Mouse (Mus musculus) E14TG2a.4 (cell line): ENCODE results near the gene Hoxd9.

ENCODE experiments used
- H3K27me3 ChIP-seq: 2 replicates; pipeline ENCODE4 v1.6.1; 2014; ENCODE audit warnings: low read length, control low read depth; ENCODE audit not compliant: insufficient read depth
- H3K36me3 ChIP-seq: 2 replicates; pipeline ENCODE4 v1.6.1; 2014; ENCODE audit warnings: low read length, control low read depth; ENCODE audit not compliant: insufficient read depth
- H3K4me1 ChIP-seq: replicated peaks from 2 replicates; pipeline ENCODE4 v1.6.1; 2014; ENCODE audit warnings: low read depth, low read length, control low read depth
- H3K4me3 ChIP-seq: replicated peaks from 2 replicates; pipeline ENCODE4 v1.5.1; 2014; ENCODE audit warnings: mild to moderate bottlenecking, low read length
- H3K9me3 ChIP-seq: 2 replicates; pipeline ENCODE4 v1.6.1; 2014; ENCODE audit warnings: low read length, control low read depth
- CTCF ChIP-seq: conservative IDR thresholded peaks from 2 replicates; pipeline ENCODE4 v1.5.1; 2014; ENCODE audit warnings: low read length
- NANOG ChIP-seq: IDR thresholded peaks from 2 replicates; pipeline ENCODE4 v1.6.1; 2014; ENCODE audit warnings: borderline replicate concordance, low read length, mixed read lengths
- POU5F1 ChIP-seq: IDR thresholded peaks from 2 replicates; pipeline ENCODE4 v1.6.1; 2014; ENCODE audit warnings: low read length, borderline replicate concordance

Hoxd9 gene

DNA sequence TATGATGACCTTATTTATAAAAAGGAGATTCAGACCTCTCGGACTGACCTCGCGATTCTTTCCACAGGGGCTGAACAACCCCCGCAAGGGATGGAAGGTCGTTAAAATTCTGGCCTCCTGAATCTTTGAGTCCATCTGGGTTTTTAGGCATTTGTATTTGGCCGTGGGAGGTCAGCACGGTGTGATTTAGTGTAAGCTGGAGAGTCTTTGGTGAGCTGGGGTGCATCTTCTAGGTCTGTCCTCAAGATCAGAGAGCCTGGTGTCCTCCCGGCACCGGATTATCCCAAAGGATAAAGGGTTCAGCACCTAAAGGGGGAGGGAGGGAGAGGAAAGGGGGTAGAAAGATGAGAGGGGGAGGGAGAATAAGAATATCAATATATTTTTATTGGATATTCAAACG, 5.8 kb downstream of the Hoxd9 start:
- no peaks in the 10 kb centered on the region for H3K9me3 ChIP-seq
- TF ChIP-seq NANOG (no peak), POU5F1 (no peak), CTCF (no peak)
- peaks cover 89% of the 10 kb centered on the region for H3K27me3 ChIP-seq
- peaks cover 41% of the 10 kb centered on the region for H3K4me1 ChIP-seq
- no peaks in the 10 kb centered on the region for H3K36me3 ChIP-seq
- H3K4me3 ChIP-seq, result no peak overlapping the region

DNA sequence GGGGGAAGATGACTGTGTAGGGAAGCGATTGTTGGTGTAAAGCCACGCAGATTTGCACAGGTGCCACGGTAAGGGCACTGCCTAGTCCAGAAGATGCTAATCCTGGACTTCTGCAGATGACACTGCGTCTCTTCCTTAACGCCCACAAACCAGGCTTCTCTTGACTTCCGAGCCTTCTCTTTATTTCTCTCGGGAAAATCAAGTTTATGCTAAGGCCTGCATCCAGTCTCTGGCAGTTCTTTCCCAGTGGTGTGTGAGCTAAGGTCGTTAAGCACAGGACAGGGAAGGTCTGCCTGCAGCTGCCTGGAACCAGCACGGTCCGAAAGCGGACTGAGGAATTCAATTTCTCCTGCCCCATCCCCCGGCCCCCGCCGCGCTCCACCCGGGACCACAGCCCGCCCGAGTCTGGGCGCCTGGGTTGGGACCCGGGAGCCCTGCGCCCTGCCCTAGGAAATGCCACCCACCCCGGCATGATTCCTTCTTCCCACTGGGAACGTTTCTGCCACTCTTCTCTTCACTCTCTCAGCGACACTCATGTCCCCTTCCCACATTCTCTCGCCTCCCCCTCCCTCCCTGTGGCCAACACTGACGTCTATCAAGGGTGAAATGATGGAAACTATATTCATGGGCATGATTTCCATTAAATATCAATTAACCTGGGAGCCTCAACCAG, 6.3 kb downstream of the Hoxd9 start:
- Histone ChIP-seq H3K36me3 (no peaks in the 10 kb centered on the region), H3K9me3 (no peaks in the 10 kb centered on the region), H3K27me3 (peaks cover 89% of the 10 kb centered on the region), H3K4me1 (peaks cover 36% of the 10 kb centered on the region), H3K4me3 (peak overlapping the region; percentile 70; the same call in 1 of the 2 replicates)
- no peak for TF ChIP-seq NANOG
- TF ChIP-seq POU5F1, result no peak
- no peak for TF ChIP-seq CTCF

DNA sequence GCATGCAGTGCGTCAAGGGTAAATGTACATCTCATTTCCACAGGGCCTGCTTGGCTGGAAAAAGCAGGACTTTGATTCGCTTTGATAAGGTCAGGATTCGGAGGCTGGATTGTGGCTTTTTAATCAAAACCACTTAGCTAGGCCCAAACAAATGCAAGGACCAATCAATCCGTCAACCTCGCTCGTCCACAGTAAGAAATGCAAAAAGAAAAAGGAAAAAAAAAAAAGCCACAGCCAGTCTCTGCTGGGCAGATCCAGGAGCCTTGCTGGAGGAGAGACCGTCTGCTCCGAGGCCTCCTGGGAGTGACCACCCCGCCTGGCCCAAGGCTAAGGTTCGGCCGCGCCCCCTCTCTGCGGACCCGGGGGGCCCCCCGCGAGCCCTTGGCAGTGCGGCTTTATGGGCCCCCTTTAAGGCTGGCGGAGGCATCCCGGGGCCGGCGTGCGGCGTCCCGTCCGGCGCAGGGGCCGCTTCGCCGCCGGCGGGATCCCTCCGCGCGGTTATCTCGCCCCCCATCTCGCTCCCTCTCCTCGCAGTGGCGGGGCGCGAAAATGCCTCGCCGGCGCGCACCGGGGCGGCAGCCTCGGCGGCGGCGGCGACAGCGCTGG, 7.0 kb downstream of the Hoxd9 start, which contains the start of gene Hoxd8:
Gene Hoxd8 (plus strand): TSS at position 223 of the 606 bp plus-strand sequence.
- H3K36me3 ChIP-seq, result no peaks in the 10 kb centered on the region
- H3K9me3 ChIP-seq, result no peaks in the 10 kb centered on the region
- H3K4me1 ChIP-seq, result peaks cover 29% of the 10 kb centered on the region
- TF ChIP-seq NANOG, result no peak
- no peak for TF ChIP-seq POU5F1
- no peak for TF ChIP-seq CTCF
- peak within 1 kb of the TSS; percentile 70 for H3K4me3 ChIP-seq
- peaks cover 89% of the 10 kb centered on the region for H3K27me3 ChIP-seq

DNA sequence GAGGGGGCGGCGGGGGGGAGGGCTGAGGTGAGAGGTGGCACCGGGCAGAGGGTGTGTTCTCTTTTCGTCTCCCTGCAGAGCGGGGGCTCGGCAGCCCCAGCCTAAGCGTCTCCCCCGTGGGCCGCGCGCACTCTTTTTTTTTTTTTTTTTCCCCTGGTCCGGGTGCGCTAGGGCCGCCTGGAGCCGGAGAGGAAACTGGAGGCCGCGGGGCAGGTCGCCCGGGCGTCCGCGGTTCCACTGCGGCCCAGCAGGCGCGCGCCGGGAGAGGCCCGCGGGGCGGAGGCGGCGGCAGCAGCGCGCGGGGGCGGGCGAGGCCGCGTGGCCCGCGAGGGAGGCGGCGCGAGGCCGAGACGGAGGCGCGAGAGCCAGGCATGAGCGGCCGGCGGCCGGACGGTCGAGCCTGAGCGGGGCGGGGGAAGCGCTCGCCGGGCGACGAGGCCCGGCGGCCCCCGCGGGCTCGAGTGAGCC, 7.5 kb downstream of the Hoxd9 start:
- Histone ChIP-seq H3K4me1 (peaks cover 24% of the 10 kb centered on the region), H3K9me3 (no peaks in the 10 kb centered on the region), H3K4me3 (peak overlapping the region; percentile 70), H3K27me3 (peaks cover 89% of the 10 kb centered on the region), H3K36me3 (no peaks in the 10 kb centered on the region)
- TF ChIP-seq NANOG (no peak), CTCF (no peak), POU5F1 (no peak)

DNA sequence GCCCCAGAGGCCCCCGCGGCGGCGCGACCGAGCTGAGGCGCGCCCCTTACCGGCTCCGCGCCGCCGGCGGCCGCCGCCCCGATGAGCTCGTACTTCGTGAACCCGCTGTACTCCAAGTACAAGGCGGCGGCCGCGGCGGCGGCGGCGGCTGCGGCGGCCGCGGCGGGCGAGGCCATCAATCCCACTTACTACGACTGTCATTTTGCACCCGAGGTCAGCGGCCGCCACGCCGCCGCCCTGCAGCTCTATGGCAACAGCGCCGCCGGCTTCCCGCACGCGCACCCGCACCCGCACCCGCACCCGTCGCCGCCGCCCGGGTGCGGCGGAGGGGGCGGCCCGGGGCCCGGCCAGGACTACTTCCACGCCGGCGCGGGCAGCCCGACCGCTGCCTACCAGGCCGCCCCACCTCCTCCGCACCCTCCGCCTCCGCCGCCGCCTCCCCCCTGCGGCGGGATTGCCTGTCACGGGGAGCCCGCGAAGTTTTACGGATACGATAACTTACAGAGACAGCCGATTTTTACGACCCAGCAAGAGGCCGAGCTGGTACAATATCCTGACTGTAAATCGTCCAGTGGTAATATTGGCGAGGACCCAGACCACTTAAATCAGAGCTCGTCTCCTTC, 8.1 kb downstream of the Hoxd9 start:
- no peaks in the 10 kb centered on the region for H3K9me3 ChIP-seq
- no peaks in the 10 kb centered on the region for H3K36me3 ChIP-seq
- H3K4me3 ChIP-seq, result peak overlapping the region; percentile 70
- TF ChIP-seq NANOG (no peak), CTCF (no peak), POU5F1 (no peak)
- peaks cover 19% of the 10 kb centered on the region for H3K4me1 ChIP-seq
- H3K27me3 ChIP-seq, result peaks cover 89% of the 10 kb centered on the region

DNA sequence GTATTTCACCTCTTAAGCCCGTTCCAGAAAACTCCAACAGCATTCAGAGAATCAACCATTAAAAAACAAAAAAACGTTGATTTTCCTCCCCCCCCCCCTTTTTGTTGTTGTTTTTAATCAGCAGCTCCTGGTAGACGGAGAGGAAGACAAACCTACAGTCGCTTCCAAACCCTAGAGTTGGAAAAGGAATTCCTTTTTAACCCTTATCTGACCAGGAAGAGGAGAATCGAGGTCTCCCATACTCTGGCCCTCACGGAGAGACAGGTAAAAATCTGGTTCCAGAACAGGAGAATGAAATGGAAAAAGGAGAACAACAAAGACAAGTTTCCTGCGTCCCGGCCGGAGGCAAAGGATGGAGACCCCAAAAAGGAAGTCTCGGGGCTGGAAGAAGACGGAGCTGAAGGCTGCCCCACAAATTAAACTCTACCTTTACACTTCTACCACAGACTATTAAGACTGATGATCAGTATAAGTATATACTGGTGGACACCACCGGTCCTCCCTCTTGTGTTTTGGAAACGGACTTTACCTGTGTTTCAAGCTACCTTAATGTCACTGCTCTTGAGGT, 8.9 kb downstream of the Hoxd9 start:
- H3K4me3 ChIP-seq, result no peak overlapping the region
- TF ChIP-seq CTCF (no peak), NANOG (no peak), POU5F1 (no peak)
- peaks cover 14% of the 10 kb centered on the region for H3K4me1 ChIP-seq
- H3K27me3 ChIP-seq, result peaks cover 89% of the 10 kb centered on the region
- H3K9me3 ChIP-seq, result no peaks in the 10 kb centered on the region
- H3K36me3 ChIP-seq, result no peaks in the 10 kb centered on the region

DNA sequence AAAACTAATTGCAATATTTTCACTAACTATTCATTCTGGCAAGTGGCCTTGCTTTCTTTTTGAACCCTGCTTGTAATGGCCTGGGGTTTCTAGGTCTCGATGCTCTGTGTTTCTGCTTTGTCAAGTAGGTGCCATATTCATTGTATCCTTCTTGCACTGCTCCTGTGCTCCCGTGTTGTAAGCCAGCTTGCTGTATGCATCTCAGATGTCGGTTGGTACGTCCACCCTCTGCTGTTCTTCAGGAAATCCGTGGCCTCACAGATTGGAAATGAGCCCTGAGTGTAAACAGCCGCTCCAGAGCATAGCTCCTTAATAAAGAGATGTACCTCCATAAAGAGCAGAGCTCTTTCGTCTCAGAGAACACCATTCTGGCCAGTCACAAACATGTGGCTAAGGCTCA, 10.1 kb downstream of the Hoxd9 start:
- no peak overlapping the region for H3K4me3 ChIP-seq
- H3K4me1 ChIP-seq, result peaks cover 18% of the 10 kb centered on the region
- H3K27me3 ChIP-seq, result peaks cover 92% of the 10 kb centered on the region
- TF ChIP-seq CTCF (no peak), POU5F1 (no peak), NANOG (no peak)
- no peaks in the 10 kb centered on the region for H3K9me3 ChIP-seq
- H3K36me3 ChIP-seq, result no peaks in the 10 kb centered on the region

DNA sequence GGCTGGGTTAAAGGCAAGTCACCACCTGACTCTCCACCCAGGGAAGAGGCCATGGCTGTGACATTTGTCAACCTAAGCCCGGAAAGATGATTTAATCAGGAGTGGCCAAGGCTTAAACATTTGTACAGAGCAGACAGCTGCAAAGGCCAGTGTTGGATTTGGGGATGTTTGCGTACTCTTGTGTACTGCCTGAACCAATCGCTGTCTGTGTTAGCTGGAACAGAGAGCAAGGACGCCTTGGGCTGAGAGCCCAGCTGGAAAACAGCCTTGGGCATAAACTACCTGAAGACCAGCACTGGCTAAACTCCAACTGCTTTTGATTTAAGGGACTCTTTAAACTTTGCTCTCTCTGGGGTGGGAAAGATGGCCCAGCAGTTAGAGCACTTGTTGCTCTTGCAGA, 11.1 kb downstream of the Hoxd9 start:
- Histone ChIP-seq H3K36me3 (no peaks in the 10 kb centered on the region), H3K9me3 (no peaks in the 10 kb centered on the region), H3K4me1 (peaks cover 24% of the 10 kb centered on the region), H3K4me3 (no peak overlapping the region), H3K27me3 (peaks cover 92% of the 10 kb centered on the region)
- no peak for TF ChIP-seq POU5F1
- TF ChIP-seq CTCF, result no peak
